Mouse (Mus musculus) forebrain, postnatal 0 days (tissue): ENCODE data around the gene Olfr641. TPM values are rescaled to one million over a fixed set of nuclear protein-coding genes. Genes with fewer than 3 reads are reported as not detected.

Experiments
- ATAC-seq: fragments of 200-750 bp; cut with Nextera tagmentation; 2 replicates; pipeline ENCODE4 v1.8.0; 2017; ENCODE audit warnings: mild to moderate bottlenecking, moderate library complexity
- DNase-seq: peaks from one replicate; pipeline ENCODE4 v3.0.0-alpha.2; 2015
- H3K27ac ChIP-seq: fragments of 300-500 bp; sonication (generic); 2 replicates; pipeline ENCODE4 v1.5.1; 2014; ENCODE audit warnings: low read depth, mild to moderate bottlenecking, antibody characterized with exemption, low read length, moderate library complexity, mixed read lengths
- H3K27me3 ChIP-seq: fragments of 300-500 bp; sonication (generic); 2 replicates; pipeline ENCODE4 v1.6.1; 2014; ENCODE audit warnings: mild to moderate bottlenecking, low read length, mixed read lengths; ENCODE audit not compliant: insufficient read depth
- H3K36me3 ChIP-seq: fragments of 300-500 bp; sonication (generic); 2 replicates; pipeline ENCODE4 v1.6.1; 2014; ENCODE audit warnings: mild to moderate bottlenecking, moderate library complexity; ENCODE audit not compliant: insufficient read depth
- H3K4me1 ChIP-seq: fragments of 300-500 bp; sonication (generic); 2 replicates; pipeline ENCODE4 v1.6.1; 2014; ENCODE audit warnings: antibody characterized with exemption; ENCODE audit not compliant: insufficient read depth
- H3K4me2 ChIP-seq: fragments of 300-500 bp; sonication (generic); 2 replicates; pipeline ENCODE4 v1.6.1; 2014; ENCODE audit warnings: low read depth, mild to moderate bottlenecking, moderate library complexity
- H3K4me3 ChIP-seq: fragments of 300-500 bp; sonication (generic); 2 replicates; pipeline ENCODE4 v1.5.1; 2014; ENCODE audit warnings: low read depth, low read length, mixed read lengths
- H3K9ac ChIP-seq: fragments of 300-500 bp; sonication (generic); 2 replicates; pipeline ENCODE4 v1.6.1; 2014; ENCODE audit warnings: mild to moderate bottlenecking
- H3K9me3 ChIP-seq: fragments of 300-500 bp; sonication (generic); 2 replicates; pipeline ENCODE4 v1.6.1; 2016; ENCODE audit warnings: low read length
- CTCF ChIP-seq: sonication (generic); IDR thresholded peaks from 2 replicates; pipeline ENCODE4 v1.5.1; 2016; ENCODE audit warnings: antibody characterized with exemption, control low read depth, low read depth
- WGBS: fragments of 180-500 bp; shearing (Covaris S2); extraction: QIAGEN DNeasy Blood & Tissue Kit; methylation state at CpG from one replicate; pipeline ENCODE4 v1.1.7; 2014; 5-methylcytosine and 5-hydroxymethylcytosine counted together
- polyA plus RNA-seq: library from polyadenylated mRNA; unstranded; fragments of >200 nt; fragmentation: Nextera tagmentation; extraction: Ambion mirVana; gene quantifications from 2 replicates; pipeline ENCODE4 v1.2.1, GENCODE M21; 2015
- total RNA-seq: library from RNA; depleted of rRNA; stranded (reverse); fragments of >200 nt; gene quantifications from 2 replicates; pipeline ENCODE4 v1.2.3, GENCODE M21; 2014; rRNA removed

Olfr641 gene
- total RNA-seq (not detected in 2 replicates), polyA plus RNA-seq (not detected in 2 replicates)

GRCm38 (mm10) chr7:104035145-104035544 lies at the start of gene Olfr641:
Gene Olfr641 (plus strand): TSS chr7:104035445.
- DNase-seq = no peak
- H3K9me3 ChIP-seq = no peaks in the 10 kb centered on the region
- no peak for ATAC-seq
- H3K9ac ChIP-seq = no peak within 1 kb of the TSS
- no peak for TF ChIP-seq CTCF
- no peaks in the 10 kb centered on the region for H3K4me1 ChIP-seq
- H3K4me2 ChIP-seq = no peak within 1 kb of the TSS
- H3K27me3 ChIP-seq = no peaks in the 10 kb centered on the region
- H3K27ac ChIP-seq = no peak within 1 kb of the TSS
- H3K36me3 ChIP-seq = no peaks in the 10 kb centered on the region
- H3K4me3 ChIP-seq = no peak within 1 kb of the TSS
- WGBS = 61% methylated on average over 1 of the region's 1 CpGs

DNA sequence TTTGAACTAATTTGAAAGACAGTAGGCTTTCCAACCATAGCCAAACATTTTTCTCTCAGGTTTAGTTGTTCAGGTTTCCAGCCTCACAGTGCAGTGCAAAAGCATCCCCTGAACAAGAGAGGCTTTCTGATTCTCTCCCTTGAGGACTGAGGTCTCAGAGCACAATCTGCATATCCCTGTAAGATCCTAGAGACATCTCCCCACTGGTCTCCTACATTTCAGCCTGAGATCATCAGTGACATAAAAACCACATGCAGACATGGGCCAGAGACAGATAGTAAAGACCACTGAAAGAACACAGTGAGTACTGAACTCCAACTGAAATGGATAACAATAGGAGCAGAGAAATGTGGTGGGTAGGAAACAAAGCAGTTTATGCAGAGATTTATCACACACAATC lies 36.8 kb upstream of the Olfr641 start, which contains the start of gene Olfr638:
TSS of gene Olfr638 (plus strand) at position 301 of the 400 bp plus-strand sequence.
- Histone ChIP-seq H3K27ac (no peak within 1 kb of the TSS), H3K4me1 (no peaks in the 10 kb centered on the region), H3K4me3 (no peak within 1 kb of the TSS), H3K9me3 (no peaks in the 10 kb centered on the region), H3K4me2 (no peak within 1 kb of the TSS), H3K27me3 (no peaks in the 10 kb centered on the region), H3K9ac (no peak within 1 kb of the TSS), H3K36me3 (no peaks in the 10 kb centered on the region)
- DNase-seq (no peak), ATAC-seq (no peak)
- no peak for TF ChIP-seq CTCF

- Histone ChIP-seq H3K9me3 (no peaks in the 10 kb centered on the region), H3K4me1 (no peaks in the 10 kb centered on the region), H3K27ac (no peak overlapping the region), H3K36me3 (no peaks in the 10 kb centered on the region), H3K9ac (no peak overlapping the region), H3K27me3 (no peaks in the 10 kb centered on the region), H3K4me3 (no peak overlapping the region), H3K4me2 (no peak overlapping the region)
- no peak for ATAC-seq
- no peak for TF ChIP-seq CTCF
- DNase-seq = no peak
Observed at GRCm38 (mm10) chr7:103999124-103999523, 36.1 kb upstream of the Olfr641 start.

GRCm38 (mm10) chr7:104017203-104017602 lies 18.0 kb upstream of the Olfr641 start, which contains the start of gene Olfr639:
Gene Olfr639 (minus strand): TSS chr7:104017303.
- DNase-seq (no peak), ATAC-seq (no peak)
- no peaks in the 10 kb centered on the region for H3K27me3 ChIP-seq
- TF ChIP-seq CTCF = no peak
- no peak within 1 kb of the TSS for H3K4me2 ChIP-seq
- no peak within 1 kb of the TSS for H3K9ac ChIP-seq
- H3K4me1 ChIP-seq = no peaks in the 10 kb centered on the region
- H3K36me3 ChIP-seq = no peaks in the 10 kb centered on the region
- no peak within 1 kb of the TSS for H3K27ac ChIP-seq
- no peak within 1 kb of the TSS for H3K4me3 ChIP-seq
- no peaks in the 10 kb centered on the region for H3K9me3 ChIP-seq

DNA sequence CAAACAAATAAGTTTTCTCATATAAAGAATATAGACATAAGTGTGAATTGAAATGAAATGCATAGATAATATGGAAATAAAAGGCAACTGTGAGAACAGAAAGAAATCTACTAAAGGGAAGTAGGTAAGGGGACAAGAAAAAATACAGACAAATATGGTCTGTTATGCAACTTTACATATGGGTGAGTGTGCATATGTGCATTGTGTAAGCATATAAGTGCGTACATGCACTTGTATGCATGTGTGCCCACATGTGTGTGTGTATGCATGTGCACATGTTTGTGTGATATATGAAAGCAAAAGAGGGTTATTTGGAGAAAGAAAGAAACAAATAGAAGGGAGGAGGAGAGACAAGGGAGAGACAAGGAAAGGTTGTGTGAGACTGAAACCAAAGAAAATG lies 16.3 kb upstream of the Olfr641 start:
- no peaks in the 10 kb centered on the region for H3K4me1 ChIP-seq
- H3K27me3 ChIP-seq = no peaks in the 10 kb centered on the region
- H3K27ac ChIP-seq = no peak overlapping the region
- no peak for TF ChIP-seq CTCF
- H3K4me2 ChIP-seq = no peak overlapping the region
- no peak overlapping the region for H3K4me3 ChIP-seq
- H3K9me3 ChIP-seq = no peaks in the 10 kb centered on the region
- ATAC-seq = no peak
- no peak for DNase-seq
- WGBS = 78% methylated on average over 1 of the region's 1 CpGs
- no peaks in the 10 kb centered on the region for H3K36me3 ChIP-seq
- H3K9ac ChIP-seq = no peak overlapping the region

DNA sequence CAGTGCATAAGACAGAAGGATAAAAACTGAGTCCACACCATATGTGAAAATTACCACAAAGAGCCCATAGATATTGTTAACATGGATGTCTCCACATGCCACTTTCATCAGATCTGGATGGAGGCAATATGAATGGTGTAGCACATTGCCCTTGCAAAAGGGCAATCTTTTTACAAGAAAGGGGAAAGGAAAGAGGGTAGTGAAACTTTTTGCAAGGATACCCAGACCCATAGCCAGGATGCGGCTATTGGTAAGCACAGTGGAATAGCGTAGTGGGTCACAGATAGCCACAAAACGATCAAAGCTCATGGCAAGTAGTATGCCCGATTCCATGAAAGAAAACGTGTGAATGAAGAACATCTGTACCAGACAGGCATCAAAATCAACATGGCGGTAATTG lies 13.6 kb upstream of the Olfr641 start:
- WGBS = 90% methylated on average over 6 of the region's 6 CpGs
- DNase-seq (no peak), ATAC-seq (no peak)
- TF ChIP-seq CTCF = no peak
- Histone ChIP-seq H3K4me1 (no peaks in the 10 kb centered on the region), H3K36me3 (no peaks in the 10 kb centered on the region), H3K9me3 (no peaks in the 10 kb centered on the region), H3K4me2 (no peak overlapping the region), H3K27me3 (no peaks in the 10 kb centered on the region), H3K9ac (no peak overlapping the region), H3K27ac (no peak overlapping the region), H3K4me3 (no peak overlapping the region)

DNA sequence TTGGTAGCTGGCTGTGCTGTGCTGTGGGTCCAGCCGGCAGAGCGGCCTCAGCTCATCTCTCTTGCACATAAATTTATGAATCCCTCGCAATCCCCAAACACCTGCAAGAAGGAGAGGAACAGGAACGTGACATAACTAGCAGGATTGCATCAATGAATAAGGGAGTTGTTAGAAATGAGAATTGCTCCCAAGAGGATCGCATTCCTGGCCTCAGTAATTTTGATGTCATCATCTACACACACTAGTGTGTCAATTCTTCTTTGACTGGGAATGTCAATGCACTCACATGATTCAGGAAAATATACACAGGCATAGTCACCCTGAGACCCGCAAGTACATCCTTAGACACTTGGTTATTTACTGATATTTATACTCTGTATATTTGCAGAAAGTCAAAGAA lies 9.8 kb upstream of the Olfr641 start, which contains the start of gene Olfr640:
TSS of gene Olfr640 (minus strand) at position 101 of the 400 bp plus-strand sequence.
- no peaks in the 10 kb centered on the region for H3K27me3 ChIP-seq
- ATAC-seq = no peak
- TF ChIP-seq CTCF = no peak

More for the DNA sequence above, 9.8 kb upstream of the Olfr641 start, which contains the start of gene Olfr640:
- no peak within 1 kb of the TSS for H3K9ac ChIP-seq
- H3K36me3 ChIP-seq = no peaks in the 10 kb centered on the region
- H3K9me3 ChIP-seq = no peaks in the 10 kb centered on the region
- H3K4me2 ChIP-seq = no peak within 1 kb of the TSS
- no peak within 1 kb of the TSS for H3K27ac ChIP-seq
- WGBS = 83% methylated on average over 6 of the region's 6 CpGs
- no peak within 1 kb of the TSS for H3K4me3 ChIP-seq
- H3K4me1 ChIP-seq = no peaks in the 10 kb centered on the region
- DNase-seq = no peak
